Mouse (Mus musculus) fat pad, adult 2 months (tissue): ENCODE measurements at regions not wholly inside any gene's neighbourhood (a gene's known extent, or its start where the extent isn't known, plus 50 kb on each side); places are given as distances from the start of the nearest gene placed in this dataset.

Source experiments
- DNase-seq: peaks from one replicate; pipeline ENCODE4 v3.0.0-alpha.2; 2011; ENCODE audit warnings: low read depth, low spot score; ENCODE audit errors: extremely low read depth

GRCm38 (mm10) chr13:111975549-111975948, 166.8 kb upstream of the Map3k1 start:
- DNase-seq, result no peak

- no peak for DNase-seq
Measured at GRCm38 (mm10) chr13:111977769-111978674, 169.2 kb upstream of the Map3k1 start.

DNA sequence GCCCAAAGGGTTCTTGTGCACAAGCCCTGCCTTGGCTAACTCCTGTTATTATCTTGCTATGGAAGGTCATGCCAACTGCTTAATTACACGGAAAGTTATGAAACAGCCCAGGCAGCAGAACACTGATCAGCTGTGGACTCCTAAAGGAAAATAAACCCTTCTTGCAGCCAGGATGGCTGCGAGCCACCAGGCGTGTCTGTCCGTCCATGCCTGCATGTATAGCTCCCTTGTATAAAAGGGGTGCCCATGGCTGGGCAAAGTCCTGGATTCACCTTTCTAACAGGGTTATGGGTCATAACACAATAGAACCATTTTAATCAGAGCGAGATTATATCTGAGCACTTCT, 169.9 kb upstream of the Map3k1 start:
- DNase-seq, result peak; percentile 94

GRCm38 (mm10) chr13:111979428-111980204, 170.8 kb upstream of the Map3k1 start:
- no peak for DNase-seq

DNA sequence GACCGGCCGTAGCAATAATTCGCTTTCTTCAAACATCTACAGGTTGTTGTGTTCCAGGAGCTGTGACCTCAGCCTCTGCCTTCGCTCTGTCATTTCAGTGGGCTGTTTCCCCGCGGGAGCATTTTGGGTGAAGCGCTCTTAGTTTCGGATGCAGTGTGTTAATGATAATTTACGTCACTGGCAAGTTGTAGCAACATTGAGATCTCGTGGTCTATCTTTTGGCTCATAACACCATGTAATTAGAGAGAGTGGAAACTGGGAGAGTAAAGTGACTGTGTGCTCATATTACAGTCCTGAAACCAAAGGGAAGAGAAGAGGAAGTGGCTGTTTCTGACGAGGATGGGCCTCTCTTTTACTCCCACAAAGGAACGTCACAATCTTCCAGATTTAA, 171.4 kb upstream of the Map3k1 start:
- DNase-seq, result no peak

DNA sequence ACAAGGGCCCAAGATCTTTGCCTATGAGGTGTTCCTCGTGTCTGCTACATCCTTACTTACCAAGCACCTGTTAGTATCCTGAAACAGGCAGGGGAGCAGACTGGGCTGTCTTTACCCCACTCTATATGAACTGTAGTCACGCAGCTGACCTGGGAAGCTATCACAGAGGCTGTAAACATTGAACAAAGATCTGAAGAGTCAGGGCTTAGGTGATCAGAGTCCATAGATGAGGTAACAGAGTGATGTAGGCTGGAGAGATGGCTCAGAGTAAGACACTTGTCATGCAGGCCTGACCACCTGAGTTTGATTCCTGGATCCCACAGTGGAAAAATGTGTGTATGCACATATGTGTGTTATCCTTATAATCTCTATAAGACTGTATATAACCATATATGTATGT, 172.3 kb upstream of the Map3k1 start:
- DNase-seq, result no peak

DNA sequence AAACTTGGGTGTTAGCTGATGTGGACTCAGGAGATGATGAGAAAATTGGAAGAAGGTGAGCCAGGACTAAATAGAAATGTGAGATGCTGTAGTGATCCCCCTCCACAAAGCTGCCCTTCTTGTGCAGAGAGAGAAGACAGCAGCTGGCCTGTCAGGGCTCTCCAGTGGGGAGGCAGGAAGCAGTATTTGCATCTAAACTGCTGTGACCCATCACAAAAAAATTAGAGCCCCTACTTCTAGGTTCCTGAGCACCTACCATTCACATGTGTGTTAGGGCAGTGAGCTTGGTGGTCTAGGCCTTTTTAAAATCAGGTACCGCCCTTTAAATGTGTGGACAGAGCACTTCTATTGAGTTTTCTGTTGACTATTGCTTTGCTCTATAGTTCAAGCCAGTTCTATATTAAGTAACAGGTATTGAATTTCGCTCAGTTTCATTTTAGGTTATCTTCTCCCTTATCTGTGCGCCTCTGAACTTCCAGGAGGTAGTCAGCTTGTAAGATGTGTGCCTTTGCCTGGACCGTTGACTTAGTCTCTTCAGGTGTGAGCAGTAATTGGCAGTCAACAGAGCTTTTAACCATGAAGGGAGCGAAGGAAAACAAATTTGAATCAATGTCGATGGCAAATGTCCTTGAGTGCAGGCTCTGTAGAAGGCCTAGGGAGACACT, 174.1 kb upstream of the Map3k1 start:
- DNase-seq, result no peak

DNA sequence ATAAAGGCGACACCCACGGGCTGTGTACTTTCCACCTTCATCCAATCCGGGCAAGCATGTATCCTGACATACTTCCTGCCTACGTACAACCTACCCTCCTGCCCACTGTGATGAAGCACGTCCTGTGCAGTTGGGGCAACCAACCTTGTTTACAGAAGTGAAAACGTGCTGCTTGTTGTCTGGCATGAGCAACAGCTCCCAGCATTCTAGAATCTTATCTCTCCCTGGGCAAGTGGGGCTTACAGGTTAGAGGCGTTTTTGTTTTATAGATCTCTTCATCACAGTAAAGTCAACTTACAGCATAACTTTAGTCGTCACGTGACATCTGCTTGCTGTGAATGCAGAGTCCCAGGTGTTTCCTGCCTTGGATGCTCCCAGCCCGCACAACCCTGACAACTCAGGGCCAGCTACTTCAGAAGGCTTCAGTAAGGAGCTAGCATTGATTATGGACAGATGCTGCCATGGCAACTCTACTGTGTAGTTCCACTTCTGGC, 175.3 kb upstream of the Map3k1 start:
- DNase-seq, result no peak

GRCm38 (mm10) chr13:111985406-111985805, 176.6 kb upstream of the Map3k1 start:
- no peak for DNase-seq

GRCm38 (mm10) chr13:111986681-111987080, 177.9 kb upstream of the Map3k1 start:
- DNase-seq, result no peak

DNA sequence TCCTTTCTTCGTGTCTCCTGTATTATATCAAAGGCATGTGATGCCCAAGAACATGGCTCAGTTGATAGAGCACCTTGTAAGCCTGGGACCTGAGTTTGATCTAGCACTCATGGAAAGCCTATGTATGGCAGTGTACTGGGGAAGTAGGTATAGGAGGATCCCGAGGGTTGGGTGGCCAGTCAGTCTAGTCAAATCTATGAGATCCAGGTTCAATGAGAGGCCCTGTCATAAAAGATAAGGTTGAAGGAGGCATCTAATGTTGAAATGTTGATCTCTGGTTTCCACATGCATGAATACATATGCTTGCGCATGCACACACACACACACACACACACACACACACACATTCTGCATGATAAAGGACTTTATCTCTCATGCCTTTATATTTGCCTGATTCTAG, 178.6 kb upstream of the Map3k1 start:
- no peak for DNase-seq

- DNase-seq, result no peak
Measured at GRCm38 (mm10) chr13:111990913-111991534, 182.2 kb upstream of the Map3k1 start.

GRCm38 (mm10) chr13:111992075-111992847, 183.5 kb upstream of the Map3k1 start:
- DNase-seq, result no peak

GRCm38 (mm10) chr13:111994862-111995490, 186.2 kb upstream of the Map3k1 start:
- DNase-seq, result no peak

DNA sequence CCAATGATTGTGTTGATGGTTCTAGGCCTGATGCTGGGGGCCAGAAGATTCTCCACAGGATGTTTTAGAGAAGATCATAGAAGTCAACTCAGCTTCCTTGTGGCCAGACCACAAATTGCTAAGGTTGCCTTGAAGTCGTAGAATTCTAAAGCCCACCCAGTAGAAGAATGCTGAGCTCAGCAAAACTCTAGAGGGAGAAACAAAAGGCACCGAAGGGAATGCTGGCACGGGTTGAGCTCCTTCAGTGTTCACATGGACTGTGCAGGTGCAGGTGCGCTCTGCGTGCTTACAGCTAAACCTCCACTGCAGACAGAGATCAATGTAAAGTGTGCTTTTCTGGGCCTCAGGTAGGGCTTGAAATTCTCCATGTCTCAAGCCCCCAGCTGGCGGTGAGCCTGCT, 186.9 kb upstream of the Map3k1 start:
- no peak for DNase-seq

GRCm38 (mm10) chr13:111996910-111997309, 188.1 kb upstream of the Map3k1 start:
- no peak for DNase-seq

- no peak for DNase-seq
Measured at GRCm38 (mm10) chr13:111997980-111998945, 189.5 kb upstream of the Map3k1 start.

- no peak for DNase-seq
Measured at GRCm38 (mm10) chr13:111999647-112000292, 191.0 kb upstream of the Map3k1 start.
